ENCODE assay signal across 12 mouse cellular contexts in the genomic region with DNA sequence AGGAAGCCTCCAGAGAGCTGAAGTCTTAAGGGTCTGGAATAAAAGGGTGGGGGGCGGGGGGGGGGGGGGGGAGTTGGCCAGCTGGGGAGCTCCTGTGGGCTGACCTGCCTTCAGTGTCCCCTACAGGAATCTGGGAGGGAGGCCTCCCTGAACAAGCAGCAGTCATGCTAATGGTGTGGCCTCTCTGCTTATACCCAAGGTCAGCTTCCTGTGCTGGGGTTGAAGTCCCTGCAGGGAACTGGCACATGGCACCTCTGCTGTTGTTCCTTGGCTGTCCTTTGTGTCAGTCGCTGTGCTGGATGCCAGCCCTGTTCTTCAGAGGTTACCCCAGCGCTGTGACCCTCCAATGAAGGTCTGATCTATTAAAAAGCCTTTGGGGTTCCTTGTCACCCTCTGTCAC.
DNase-seq lines count a peak whose midpoint lies in the region; ATAC-seq and TF ChIP-seq lines count a peak whose summit lies in the region.
"Had no signal": no experiment of that assay in that cellular context is flagged by ENCODE, and none has a peak within 500 bp of the region (broad histone marks: within the 10 kb centered on the region; RNA-seq: fewer than 3 reads in every experiment).

No protein-coding gene starts in this region.

- H3K27ac ChIP-seq in heart, embryonic 12.5 days (ENCODE audit: poor library complexity, severe bottlenecking) = no peak overlapping the region
- peak overlapping the region; percentile 37; the same call in 1 of the 2 replicates for H3K27ac ChIP-seq in kidney, embryonic 14.5 days (ENCODE audit: low read depth, low read length)
- H3K27ac ChIP-seq in olfactory bulb, adult 2 months (ENCODE audit: insufficient read depth, low read depth, low read length) = 0 out of 2 replicates have a peak overlapping the region, but pooled peaks have one; percentile 9

- 21% methylated on average over 3 of the region's 3 CpGs for WGBS in heart, embryonic 12.5 days
- WGBS in kidney, embryonic 14.5 days = 40% methylated on average over 2 of the region's 3 CpGs
- 43% methylated on average over 3 of the region's 3 CpGs for WGBS in olfactory bulb, adult 2 months

- H3K4me2 ChIP-seq in heart, embryonic 12.5 days = no peak overlapping the region
- H3K4me2 ChIP-seq in kidney, embryonic 14.5 days (replicated peaks; ENCODE audit: low read depth, low read length) = no peak overlapping the region
- H3K4me2 ChIP-seq: lung, embryonic 14.5 days had no signal

- intact Hi-C loops in left cerebral cortex, postnatal 36 days (cut with DNase I) = no loop called here

- no peaks in the 10 kb centered on the region for H3K9me3 ChIP-seq in heart, embryonic 12.5 days (replicated peaks)
- no peaks in the 10 kb centered on the region for H3K9me3 ChIP-seq in kidney, embryonic 14.5 days (ENCODE audit: control insufficient read depth, low read length)

- DNase-seq in heart, adult 11 months = peak; percentile 96
- peak; percentile 36 for DNase-seq in retina, embryonic 14.5 days (ENCODE audit: low spot score)
- DNase-seq in retina, postnatal 1 day = no peak
- DNase-seq in left cerebral cortex, postnatal 36 days (ENCODE audit: low spot score in 2 of 2) = no peak
- DNase-seq in cerebellum, postnatal 4 days (ENCODE audit: low spot score in 2 of 2) = no peak
- DNase-seq: cerebellum, adult 2 months; lung, embryonic 14.5 days; thymus, postnatal 25 days had no signal

- TF ChIP-seq CTCF in olfactory bulb, adult 2 months (IDR thresholded peaks at IDR 0.05; ENCODE audit: insufficient read depth, low read depth, low read length) = no peak

- no peaks in the 10 kb centered on the region for H3K36me3 ChIP-seq in heart, embryonic 12.5 days
- no peaks in the 10 kb centered on the region for H3K36me3 ChIP-seq in kidney, embryonic 14.5 days (ENCODE audit: control insufficient read depth, insufficient read depth, low read length)

- TF ChIP-seq POLR2A in olfactory bulb, adult 2 months (IDR thresholded peaks at IDR 0.05; ENCODE audit: insufficient read depth, low read depth, low read length) = no peak

- peaks cover 79% of the 10 kb centered on the region for H3K4me1 ChIP-seq in heart, embryonic 12.5 days (replicated peaks)
- peaks cover 14% of the 10 kb centered on the region for H3K4me1 ChIP-seq in kidney, embryonic 14.5 days (ENCODE audit: control insufficient read depth, insufficient read depth, low read length)
- peaks cover 18% of the 10 kb centered on the region for H3K4me1 ChIP-seq in olfactory bulb, adult 2 months (ENCODE audit: control insufficient read depth, insufficient read depth, low read length)

- H3K9ac ChIP-seq in heart, embryonic 12.5 days = no peak overlapping the region
- H3K9ac ChIP-seq in kidney, embryonic 14.5 days (ENCODE audit: low read depth, low read length) = no peak overlapping the region
- H3K9ac ChIP-seq: lung, embryonic 14.5 days had no signal

- no peak overlapping the region for H3K4me3 ChIP-seq in heart, embryonic 12.5 days
- no peak overlapping the region for H3K4me3 ChIP-seq in kidney, embryonic 14.5 days (ENCODE audit: low read length)
- no peak overlapping the region for H3K4me3 ChIP-seq in olfactory bulb, adult 2 months (ENCODE audit: insufficient read depth, low read depth, low read length)
- H3K4me3 ChIP-seq: myocyte had no signal

- ATAC-seq in heart, embryonic 12.5 days (ENCODE audit: insufficient number of reproducible peaks, low FRiP score) = no peak
- no peak for ATAC-seq in kidney, embryonic 14.5 days (ENCODE audit: low FRiP score, low TSS enrichment)

- H3K27me3 ChIP-seq in heart, embryonic 12.5 days (replicated peaks) = no peaks in the 10 kb centered on the region
- H3K27me3 ChIP-seq in kidney, embryonic 14.5 days (ENCODE audit: control insufficient read depth, insufficient read depth, low read length) = no peaks in the 10 kb centered on the region

Comparison
In these comparisons a context has a peak if more than half of its experiments do, and no peak if none do; other contexts are left out.
1. DNase-seq: peak in heart, adult 11 months (single experiment) and retina, embryonic 14.5 days (single experiment); none in retina, postnatal 1 day (single experiment), left cerebral cortex, postnatal 36 days (0 of 2) and cerebellum, postnatal 4 days (0 of 2).